Mouse (Mus musculus): ENCODE data around the gene Srebf2.

GRCm38 (mm10) chr15:82243742-82244114 is 96.7 kb downstream of the Srebf2 start:
- TF ChIP-seq POLR2A (IDR thresholded peaks at IDR 0.05; ENCODE audit: insufficient read length, low read depth) (no peak), MAX (IDR thresholded peaks at IDR 0.05; ENCODE audit: low read depth) (no peak), USF1 (IDR thresholded peaks at IDR 0.05; ENCODE audit: low read depth) (no peak), POLR2AphosphoS2 (IDR thresholded peaks at IDR 0.05; ENCODE audit: insufficient read length, low read depth) (no peak), MYOD1 (IDR thresholded peaks at IDR 0.05; ENCODE audit: control insufficient read depth in 1 of 3, insufficient read length in 2 of 3, low read depth in 2 of 3) (no peak), TCF12 (IDR thresholded peaks at IDR 0.05; ENCODE audit: insufficient read depth, poor library complexity, severe bottlenecking) (no peak), SRF (IDR thresholded peaks at IDR 0.05; ENCODE audit: control insufficient read depth, insufficient read length, low read depth) (no peak), E2F4 (IDR thresholded peaks at IDR 0.05; ENCODE audit: insufficient read depth) (no peak)
